In the genomic region with DNA sequence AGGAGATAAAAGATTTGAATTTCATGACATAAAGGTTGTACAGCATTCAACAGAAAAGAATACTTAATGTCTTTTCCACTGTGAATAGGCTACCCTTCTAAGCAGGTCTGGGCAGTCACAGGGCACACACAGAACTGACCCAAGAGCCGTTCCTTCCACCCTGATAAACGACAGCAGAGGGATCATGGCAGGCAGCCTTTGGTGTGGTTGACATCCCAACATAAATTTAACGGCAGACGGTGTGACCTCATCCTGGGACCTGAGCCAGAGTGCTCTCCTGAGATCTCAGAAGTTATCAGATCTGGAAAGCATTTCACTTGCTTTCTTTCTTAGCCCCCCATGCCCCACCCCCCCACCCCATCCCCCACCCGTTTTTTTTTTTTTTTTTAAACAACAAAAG, we compare ENCODE assay signal across 8 mouse cellular contexts.
DNase-seq lines count a peak whose midpoint lies in the region; ATAC-seq and TF ChIP-seq lines count a peak whose summit lies in the region.

No protein-coding gene starts in this region.

- H3K27ac ChIP-seq in midbrain, embryonic 14.5 days (replicated peaks; ENCODE audit: low read depth, low read length): no peak overlapping the region
- no peak overlapping the region for H3K27ac ChIP-seq in midbrain, embryonic 11.5 days (ENCODE audit: low read depth, low read length)
- H3K27ac ChIP-seq in embryonic facial prominence, embryonic 10.5 days (replicated peaks): peak overlapping the region; percentile 63; the same call in 1 of the 2 replicates
- no peak overlapping the region for H3K27ac ChIP-seq in midbrain, postnatal 0 days (ENCODE audit: low read depth, low read length)
- no peak overlapping the region for H3K27ac ChIP-seq in liver, embryonic 11.5 days (ENCODE audit: low read depth, low read length)

- H3K4me2 ChIP-seq in midbrain, embryonic 14.5 days (ENCODE audit: low read length): no peak overlapping the region
- H3K4me2 ChIP-seq in midbrain, embryonic 11.5 days: no peak overlapping the region
- no peak overlapping the region for H3K4me2 ChIP-seq in midbrain, postnatal 0 days (ENCODE audit: low read depth, low read length, poor library complexity, severe bottlenecking)
- no peak overlapping the region for H3K4me2 ChIP-seq in liver, embryonic 11.5 days

- WGBS in midbrain, embryonic 14.5 days: 12% methylated on average over 5 of the region's 5 CpGs
- WGBS in midbrain, embryonic 11.5 days: 29% methylated on average over 5 of the region's 5 CpGs
- 15% methylated on average over 5 of the region's 5 CpGs for whole genome bisulfite sequencing in embryonic facial prominence, embryonic 10.5 days
- 23% methylated on average over 5 of the region's 5 CpGs for WGBS in midbrain, postnatal 0 days
- 16% methylated on average over 5 of the region's 5 CpGs for WGBS in liver, embryonic 11.5 days

- H3K4me1 ChIP-seq in midbrain, embryonic 14.5 days (ENCODE audit: control insufficient read depth, insufficient read depth, low read length): peaks cover 22% of the 10 kb centered on the region
- H3K4me1 ChIP-seq in midbrain, embryonic 11.5 days (ENCODE audit: control insufficient read depth, insufficient read depth, low read length): peaks cover 18% of the 10 kb centered on the region
- H3K4me1 ChIP-seq in embryonic facial prominence, embryonic 10.5 days: peaks cover 79% of the 10 kb centered on the region
- H3K4me1 ChIP-seq in midbrain, postnatal 0 days (ENCODE audit: insufficient read depth, low read length): peaks cover 4% of the 10 kb centered on the region; the same call in 1 of the 2 replicates
- H3K4me1 ChIP-seq in liver, embryonic 11.5 days (replicated peaks; ENCODE audit: control insufficient read depth, insufficient read depth, low read length): peaks cover 5% of the 10 kb centered on the region

- ATAC-seq in midbrain, embryonic 14.5 days (ENCODE audit: low FRiP score, low TSS enrichment): no peak
- no peak for ATAC-seq in midbrain, embryonic 11.5 days (ENCODE audit: low FRiP score)
- no peak for ATAC-seq in midbrain, postnatal 0 days (ENCODE audit: low FRiP score)
- ATAC-seq in frontal cortex, adult (ENCODE audit: low TSS enrichment): no peak
- no peak for ATAC-seq in liver, embryonic 11.5 days (replicated peaks; ENCODE audit: low FRiP score)

- H3K36me3 ChIP-seq in midbrain, embryonic 14.5 days (ENCODE audit: control insufficient read depth, insufficient read depth, low read length): no peaks in the 10 kb centered on the region
- no peaks in the 10 kb centered on the region for H3K36me3 ChIP-seq in midbrain, embryonic 11.5 days (ENCODE audit: control insufficient read depth, insufficient read depth, low read length)
- peaks cover 9% of the 10 kb centered on the region for H3K36me3 ChIP-seq in embryonic facial prominence, embryonic 10.5 days (replicated peaks)
- no peaks in the 10 kb centered on the region for H3K36me3 ChIP-seq in midbrain, postnatal 0 days (ENCODE audit: insufficient read depth, low read length)
- H3K36me3 ChIP-seq in liver, embryonic 11.5 days (ENCODE audit: control insufficient read depth, insufficient read depth, low read length): no peaks in the 10 kb centered on the region

- TF ChIP-seq CTCF in midbrain, postnatal 0 days (IDR thresholded peaks at IDR 0.05): no peak

- H3K9me3 ChIP-seq in midbrain, embryonic 14.5 days (ENCODE audit: control insufficient read depth, low read length): no peaks in the 10 kb centered on the region
- no peaks in the 10 kb centered on the region for H3K9me3 ChIP-seq in midbrain, embryonic 11.5 days (ENCODE audit: control insufficient read depth, low read length)
- H3K9me3 ChIP-seq in embryonic facial prominence, embryonic 10.5 days: no peaks in the 10 kb centered on the region
- no peaks in the 10 kb centered on the region for H3K9me3 ChIP-seq in midbrain, postnatal 0 days (ENCODE audit: low read length)
- no peaks in the 10 kb centered on the region for H3K9me3 ChIP-seq in liver, embryonic 11.5 days (ENCODE audit: control insufficient read depth, low read length)

- no peak overlapping the region for H3K4me3 ChIP-seq in midbrain, embryonic 14.5 days (replicated peaks; ENCODE audit: low read depth, low read length)
- no peak overlapping the region for H3K4me3 ChIP-seq in midbrain, embryonic 11.5 days (ENCODE audit: low read depth, low read length)
- no peak overlapping the region for H3K4me3 ChIP-seq in embryonic facial prominence, embryonic 10.5 days
- H3K4me3 ChIP-seq in midbrain, postnatal 0 days (ENCODE audit: low read depth, low read length): no peak overlapping the region
- H3K4me3 ChIP-seq in liver, embryonic 11.5 days (ENCODE audit: low read depth, low read length): no peak overlapping the region

- H3K9ac ChIP-seq in midbrain, embryonic 14.5 days (replicated peaks; ENCODE audit: low read length): no peak overlapping the region
- H3K9ac ChIP-seq in midbrain, embryonic 11.5 days (ENCODE audit: low read length): no peak overlapping the region
- H3K9ac ChIP-seq in midbrain, postnatal 0 days (replicated peaks; ENCODE audit: low read length, poor library complexity, severe bottlenecking): no peak overlapping the region
- no peak overlapping the region for H3K9ac ChIP-seq in liver, embryonic 11.5 days (ENCODE audit: low read depth, low read length)

- H3K27me3 ChIP-seq in midbrain, embryonic 14.5 days (ENCODE audit: control insufficient read depth, insufficient read depth, low read length): no peaks in the 10 kb centered on the region
- no peaks in the 10 kb centered on the region for H3K27me3 ChIP-seq in midbrain, embryonic 11.5 days (ENCODE audit: control insufficient read depth, insufficient read depth, low read length)
- H3K27me3 ChIP-seq in embryonic facial prominence, embryonic 10.5 days (replicated peaks; ENCODE audit: low read depth, poor library complexity, severe bottlenecking): no peaks in the 10 kb centered on the region
- H3K27me3 ChIP-seq in midbrain, postnatal 0 days (ENCODE audit: insufficient read depth, low read length): no peaks in the 10 kb centered on the region
- H3K27me3 ChIP-seq in liver, embryonic 11.5 days (replicated peaks; ENCODE audit: control insufficient read depth, insufficient read depth, low read length): no peaks in the 10 kb centered on the region

- peak; percentile 63 for DNase-seq in midbrain, embryonic 14.5 days
- no peak for DNase-seq in midbrain, embryonic 11.5 days (ENCODE audit: low spot score, missing footprints)
- no peak for DNase-seq in embryonic facial prominence, embryonic 10.5 days (ENCODE audit: low spot score)
- DNase-seq in kidney, adult 9 months: peak; percentile 46
- peak; percentile 75 for DNase-seq in midbrain, postnatal 0 days (ENCODE audit: low spot score)
- DNase-seq in natural killer cell, adult 2 months (ENCODE audit: low spot score in 2 of 2): no peak
- no peak for DNase-seq in liver, embryonic 11.5 days (ENCODE audit: low spot score)

Comparison
In these comparisons a context has a peak if more than half of its experiments do, and no peak if none do; other contexts are left out.
1. DNase-seq: peak in midbrain, embryonic 14.5 days (single experiment), kidney, adult 9 months (single experiment) and midbrain, postnatal 0 days (single experiment); none in midbrain, embryonic 11.5 days (single experiment), embryonic facial prominence, embryonic 10.5 days (single experiment), natural killer cell, adult 2 months (0 of 2) and liver, embryonic 11.5 days (single experiment).